Mouse (Mus musculus): ENCODE measurements around the gene Ifit1bl2.
"Not testable (repeated sequence)": the region's sequence is repeated elsewhere in the genome, so short reads cannot be mapped to it uniquely, and the experiment has no call there.

DNA sequence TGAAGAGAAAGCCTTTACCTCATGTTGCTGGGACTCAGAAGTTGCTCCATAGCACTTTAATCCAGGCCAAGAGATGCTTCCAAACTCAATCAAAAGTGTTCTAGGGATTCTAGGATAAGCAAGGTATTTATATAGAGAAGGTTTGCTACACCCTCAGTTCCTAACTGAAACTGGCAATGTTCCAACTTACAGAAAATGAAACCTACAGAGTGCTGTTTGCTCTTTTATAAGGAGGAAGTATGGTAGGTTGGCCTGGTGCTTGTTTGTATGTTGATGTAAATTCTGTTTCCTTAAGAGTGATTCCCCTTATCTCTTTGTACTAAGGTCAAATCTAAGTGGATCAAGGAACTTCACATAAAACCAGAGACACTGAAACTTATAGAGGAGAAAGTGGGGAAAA, 41.3 kb downstream of the Ifit1bl2 start:
- not testable (repeated sequence) for TF ChIP-seq CTCF (IDR thresholded peaks at IDR 0.05; ENCODE audit: borderline replicate concordance, insufficient read depth, low read length); POLR2A (IDR thresholded peaks at IDR 0.05; ENCODE audit: low read depth, low read length)

Measured in embryonic fibroblast, embryonic 13.5 days (primary cell).